Mouse (Mus musculus) liver, embryonic 14.5 days (tissue): ENCODE results near the gene Ccdc117.

ENCODE experiments used
- CTCF ChIP-seq: IDR thresholded peaks from 2 replicates; pipeline ENCODE4 v1.5.1; 2016; ENCODE audit warnings: antibody characterized with exemption, low read depth, control low read depth
- EP300 ChIP-seq: IDR thresholded peaks from 2 replicates; pipeline ENCODE4 v1.6.1; 2016; ENCODE audit warnings: antibody characterized with exemption, low read depth

DNA sequence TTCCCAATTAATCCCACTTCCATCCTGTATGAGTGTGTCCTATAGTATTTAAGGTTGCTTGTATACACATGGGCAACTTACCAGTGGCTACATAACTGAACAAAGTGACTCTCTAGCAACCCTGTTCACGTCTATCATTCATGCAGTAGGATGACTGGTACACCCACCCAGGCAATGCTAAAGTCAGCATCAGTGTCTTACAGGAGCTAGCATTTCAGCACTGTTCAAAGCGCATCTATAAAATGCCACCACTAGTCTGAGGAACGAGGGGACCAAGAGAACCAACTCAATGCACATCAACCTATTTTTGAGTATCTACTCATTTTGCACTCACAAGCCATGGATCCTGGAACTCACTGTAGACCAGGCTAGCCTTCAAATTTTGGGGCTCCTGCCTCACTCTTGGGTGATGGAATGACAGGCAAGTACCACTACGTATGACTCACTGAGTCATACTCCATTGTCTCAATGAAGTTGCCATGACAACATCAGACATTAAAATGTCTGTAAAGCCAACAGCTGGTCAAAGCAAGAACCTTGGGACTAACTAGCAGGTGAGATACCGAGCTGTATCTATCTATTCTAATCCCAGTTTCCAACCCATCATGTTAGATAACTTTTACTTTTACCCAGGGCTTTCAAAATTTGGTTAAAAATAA is 14.0 kb downstream of the Ccdc117 start:
- TF ChIP-seq CTCF (no peak), EP300 (no peak)
